Mouse (Mus musculus): Measurements from ENCODE around the gene Rep15. TPM values are rescaled to one million over a fixed set of nuclear protein-coding genes. Genes with fewer than 3 reads are reported as not detected.

The Rep15 gene
- polyA plus RNA-seq, 3 experiments from 2014 or later: 0.29 to 0.67 (median 0.34) TPM

DNA sequence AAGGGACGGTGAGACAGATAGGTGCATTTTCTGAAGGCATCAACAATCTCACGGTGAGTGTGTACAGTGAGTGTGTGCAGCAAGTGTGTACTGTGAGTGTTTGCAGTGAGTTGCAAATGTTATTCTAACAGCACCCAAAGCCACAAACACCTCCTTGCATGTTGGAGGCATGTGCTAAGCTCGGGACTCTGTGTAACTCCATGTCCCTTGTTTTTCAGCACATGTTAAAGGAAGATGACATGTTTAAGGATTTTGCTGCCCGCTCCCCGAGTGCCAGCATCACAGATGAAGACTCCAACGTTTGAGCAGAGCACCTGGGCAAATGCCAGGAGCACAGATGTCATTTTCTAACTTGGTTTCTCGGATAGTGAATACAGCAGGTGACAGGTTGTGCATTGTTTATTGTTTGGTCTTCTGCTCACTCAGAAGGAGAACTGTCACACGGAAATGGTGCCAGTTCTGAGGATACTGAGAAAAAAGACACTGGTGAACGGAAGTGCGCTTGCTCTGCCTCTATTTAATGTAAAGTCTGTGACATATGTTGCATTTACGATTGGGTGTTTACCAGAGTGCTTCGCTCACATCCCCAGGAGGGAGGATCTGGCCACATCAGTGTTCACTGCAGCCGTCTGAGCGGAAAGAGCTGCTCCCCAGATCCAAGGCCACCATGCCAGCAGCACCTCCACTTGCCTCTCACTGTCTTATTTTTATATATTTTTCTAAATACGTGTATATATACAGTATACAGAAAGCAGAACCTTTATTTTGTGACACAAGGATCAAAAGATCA, 2.1 kb upstream of the Rep15 start:
- ATAC-seq: no peak

DNA sequence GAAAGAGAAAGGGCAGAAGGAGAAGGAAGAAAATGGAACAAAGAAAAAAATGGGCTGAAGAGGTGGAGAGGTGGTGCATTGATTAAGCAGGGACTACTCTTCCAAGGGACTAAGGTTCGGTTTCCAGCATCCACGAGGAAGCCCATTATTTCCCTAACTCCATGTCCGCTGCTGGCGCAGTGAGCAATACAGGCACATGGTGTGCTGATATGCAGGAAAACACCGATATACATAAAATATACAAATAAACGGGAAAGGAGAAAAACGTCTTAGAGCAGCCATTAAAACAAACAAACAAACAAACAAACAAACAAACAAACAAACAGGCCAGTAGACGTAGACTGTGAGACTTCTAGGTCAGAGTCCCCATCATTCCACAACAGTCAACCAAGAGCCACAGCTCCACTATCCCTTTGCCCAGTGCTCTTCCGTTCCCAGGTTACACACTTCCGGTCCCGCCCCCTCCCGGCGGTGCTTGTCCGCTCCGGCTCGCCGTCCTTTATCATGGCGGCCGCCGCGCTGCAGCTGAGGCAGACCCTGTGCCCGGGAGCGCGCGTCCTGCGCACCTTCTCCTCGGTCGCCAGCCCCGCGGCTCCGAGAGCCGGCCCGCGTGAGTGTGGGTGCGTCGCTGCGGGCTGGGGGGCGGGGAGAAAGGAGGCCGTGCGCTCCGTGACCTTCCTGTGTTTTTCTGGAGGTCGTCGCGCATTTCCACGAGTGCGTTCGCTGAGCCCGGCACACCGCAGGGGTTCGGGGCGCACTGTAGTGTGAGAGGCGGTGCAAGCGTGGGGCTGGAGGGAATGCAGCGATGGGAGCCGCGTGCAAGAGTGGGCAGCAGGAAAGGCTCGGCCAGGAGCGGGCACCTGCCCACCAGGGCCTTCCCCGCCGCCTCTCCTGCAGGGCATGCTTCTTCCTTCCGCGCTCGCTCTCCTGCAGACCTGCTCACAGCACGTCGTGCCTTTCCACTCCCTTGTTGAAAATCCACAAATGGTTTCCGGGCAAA, 10.2 kb downstream of the Rep15 start, which contains the start of gene Mrps35:
Gene Mrps35, plus strand, starts transcription at position 474 of the 1,000 bp plus-strand sequence.
- peak; percentile 97 for ATAC-seq

DNA sequence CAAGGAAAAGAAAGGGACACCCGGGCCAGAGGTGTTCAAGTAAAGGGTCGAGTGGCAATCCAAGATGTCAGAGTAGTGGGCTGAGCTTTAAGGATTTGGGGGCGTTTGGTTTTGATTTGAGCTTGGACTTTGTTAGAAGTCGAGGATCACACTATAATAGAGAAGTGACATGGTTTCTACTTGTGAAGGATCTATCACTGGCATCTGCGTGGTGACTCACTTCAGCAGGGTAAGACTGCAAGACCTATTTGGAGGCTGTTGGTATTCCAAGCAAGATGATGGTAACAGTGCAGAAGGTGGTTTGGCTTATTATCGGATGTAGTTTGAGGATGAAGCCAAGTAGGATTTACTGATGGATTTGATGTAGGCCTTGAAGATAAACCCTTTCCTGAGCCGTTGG, 11.2 kb downstream of the Rep15 start:
- no peak for ATAC-seq

DNA sequence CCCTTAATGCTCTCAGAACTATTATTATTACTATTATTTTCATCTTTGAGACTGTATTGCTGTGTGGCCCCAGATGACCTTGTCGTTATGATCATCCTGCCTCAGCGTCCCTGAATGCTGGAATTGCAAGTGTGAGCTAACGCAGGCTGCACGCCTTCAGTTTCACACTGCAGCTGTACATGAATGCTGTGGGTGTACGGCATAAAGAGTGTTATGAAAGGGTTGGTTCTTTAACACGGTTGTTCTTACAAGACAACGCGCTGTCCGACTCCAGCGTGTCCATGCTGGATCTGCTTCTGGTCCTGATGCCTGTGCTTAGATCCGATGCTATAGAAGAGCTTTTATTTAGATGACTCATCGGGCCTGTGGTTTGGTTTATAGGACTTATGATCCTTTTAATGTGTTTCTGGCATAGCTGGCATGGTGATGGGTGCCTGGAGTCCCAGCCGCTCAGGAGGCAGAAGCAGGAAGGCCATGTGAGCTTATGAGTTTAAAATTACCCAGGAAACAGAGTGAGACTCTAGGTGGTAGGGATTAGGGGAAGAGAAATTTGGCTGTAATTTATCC, 16.9 kb downstream of the Rep15 start:
- no peak for ATAC-seq

GRCm38 (mm10) chr6:147051666-147052065, 19.3 kb downstream of the Rep15 start:
- ATAC-seq: no peak

DNA sequence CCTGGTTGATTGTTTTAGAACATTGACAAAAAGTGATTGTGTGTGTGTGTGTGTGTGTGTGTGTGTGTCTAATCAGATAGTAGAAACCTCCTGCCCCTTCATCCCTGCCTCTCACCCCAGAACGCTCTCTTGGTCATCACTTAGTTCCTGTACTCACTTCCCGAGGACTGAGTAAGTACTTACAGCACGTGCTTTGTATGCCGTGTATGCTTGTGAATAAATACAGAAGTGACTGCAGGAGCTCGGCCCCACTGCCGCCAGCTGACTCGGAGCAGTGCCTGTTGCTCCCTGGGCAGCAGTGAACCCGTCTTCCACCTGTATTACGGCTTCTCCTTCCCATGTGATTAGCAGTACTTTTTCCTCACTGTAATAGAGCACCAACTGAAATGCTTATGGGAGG, 20.1 kb downstream of the Rep15 start:
- ATAC-seq: no peak

DNA sequence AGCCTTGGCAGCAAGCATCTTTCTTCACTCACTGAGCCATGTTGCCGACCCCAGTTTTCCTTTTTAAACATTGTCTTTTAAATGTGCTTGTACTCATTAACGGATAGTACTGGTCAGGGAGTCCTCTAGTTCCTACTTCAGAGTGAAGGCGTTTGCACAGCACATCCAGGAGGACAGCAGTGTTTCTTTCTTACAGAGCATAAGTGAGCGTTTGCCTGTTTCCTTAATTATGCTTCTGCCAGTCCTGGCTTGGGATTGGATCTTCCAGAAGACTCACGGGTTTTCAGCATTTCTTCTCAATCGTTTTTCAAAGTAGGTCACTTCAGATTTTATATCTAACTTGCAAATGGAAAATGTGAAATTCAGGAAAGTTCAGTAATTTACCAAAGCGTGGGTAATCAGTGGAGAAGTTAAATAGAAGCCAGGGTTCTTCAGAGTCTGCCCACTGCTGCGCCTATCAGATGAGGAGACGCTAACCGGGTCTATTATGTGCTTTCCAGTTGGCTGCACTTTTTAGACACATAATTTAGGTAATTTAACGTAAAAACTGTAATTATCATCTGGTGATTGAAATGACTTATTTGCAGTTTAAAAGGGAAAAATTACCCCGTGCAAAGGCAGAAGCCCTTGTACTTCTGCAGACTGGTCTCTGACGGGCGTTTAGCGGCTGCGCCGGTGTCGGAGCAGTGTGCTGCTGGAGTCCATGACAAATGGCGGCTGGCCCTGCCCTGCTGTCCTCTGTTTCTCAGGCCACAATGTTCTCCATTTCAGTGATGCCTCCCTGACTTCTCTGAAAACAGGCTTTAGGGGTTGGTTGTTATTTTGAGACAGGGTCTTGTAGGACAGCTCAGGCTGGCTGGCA, 21.6 kb downstream of the Rep15 start:
- no peak for ATAC-seq

GRCm38 (mm10) chr6:147055374-147055977, 23.1 kb downstream of the Rep15 start:
- ATAC-seq: no peak

GRCm38 (mm10) chr6:147059326-147059725, 26.9 kb downstream of the Rep15 start:
- ATAC-seq: no peak

- no peak for ATAC-seq
Observed at GRCm38 (mm10) chr6:147061630-147062029, 29.2 kb downstream of the Rep15 start.

DNA sequence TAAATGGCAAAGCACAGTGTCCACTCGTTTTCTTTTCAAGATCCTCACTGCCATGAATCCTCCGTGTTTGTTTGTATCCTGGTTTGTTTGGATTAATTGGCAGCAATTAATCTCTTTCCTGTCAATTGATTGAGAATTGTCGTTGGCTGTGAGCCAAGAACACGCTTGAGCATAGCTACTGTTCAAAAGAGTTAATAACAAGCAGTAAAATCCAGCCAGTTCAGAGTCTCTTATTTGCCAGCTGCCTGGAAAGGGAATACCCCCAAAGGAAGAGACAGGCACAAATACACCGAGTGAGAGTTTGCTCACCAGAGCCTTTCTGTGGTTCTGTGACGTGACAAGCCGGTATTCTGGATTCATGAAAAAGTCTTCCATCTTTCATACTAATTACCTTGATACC, 29.6 kb downstream of the Rep15 start:
- no peak for ATAC-seq

DNA sequence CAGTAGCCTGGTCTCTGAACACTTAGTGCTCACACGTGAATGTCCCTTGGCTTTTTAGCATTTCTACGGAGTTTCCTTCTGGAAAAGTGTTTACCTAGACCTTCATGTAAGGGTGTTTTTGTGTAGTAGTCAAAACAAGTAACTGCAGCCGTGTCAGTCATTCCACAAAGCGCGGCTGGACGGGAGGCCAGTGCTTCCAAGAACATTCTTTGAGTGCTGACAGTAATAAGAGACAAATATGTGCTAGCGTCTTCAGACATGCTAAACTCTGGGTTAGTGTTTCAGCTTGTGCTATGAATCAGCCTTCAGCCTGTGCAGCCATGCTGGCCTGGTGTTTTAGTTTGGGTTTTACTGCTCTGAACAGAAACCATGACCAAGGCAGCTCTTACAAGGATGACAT, 30.3 kb downstream of the Rep15 start:
- ATAC-seq: no peak

DNA sequence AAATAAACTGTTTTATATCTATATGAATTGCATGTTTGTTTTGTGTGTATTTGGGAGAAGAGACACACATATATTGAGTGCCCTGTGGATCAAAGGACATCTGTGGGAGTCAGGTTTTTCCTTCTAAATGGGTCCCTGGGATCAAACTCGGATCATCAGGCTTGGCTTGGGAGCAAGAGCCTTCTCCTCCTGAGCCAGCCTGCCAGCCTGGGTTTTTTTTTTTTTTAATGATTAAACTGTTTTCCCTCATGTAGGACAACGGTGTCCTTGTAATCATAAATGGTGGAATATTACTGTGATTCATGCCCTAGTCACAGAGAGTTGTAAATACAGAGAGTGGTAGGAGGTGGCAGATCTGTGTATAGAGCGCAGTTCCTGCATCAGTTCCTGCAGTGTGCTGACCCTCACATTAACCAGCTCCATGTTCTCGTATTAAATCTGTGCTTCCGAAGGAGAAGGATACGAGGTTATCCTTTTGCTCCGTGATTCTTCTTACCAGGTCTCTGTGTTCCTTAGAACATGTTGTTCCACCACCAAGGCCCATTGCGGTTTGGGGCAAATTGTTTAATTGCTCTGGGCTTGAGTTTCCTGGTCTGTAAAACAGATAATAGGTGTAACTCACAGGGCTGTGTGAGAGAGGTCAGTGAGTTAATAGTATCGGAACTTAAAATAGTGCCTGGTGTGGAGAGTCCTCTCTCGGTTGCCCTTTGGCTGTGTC, 32.0 kb downstream of the Rep15 start:
- no peak for ATAC-seq

DNA sequence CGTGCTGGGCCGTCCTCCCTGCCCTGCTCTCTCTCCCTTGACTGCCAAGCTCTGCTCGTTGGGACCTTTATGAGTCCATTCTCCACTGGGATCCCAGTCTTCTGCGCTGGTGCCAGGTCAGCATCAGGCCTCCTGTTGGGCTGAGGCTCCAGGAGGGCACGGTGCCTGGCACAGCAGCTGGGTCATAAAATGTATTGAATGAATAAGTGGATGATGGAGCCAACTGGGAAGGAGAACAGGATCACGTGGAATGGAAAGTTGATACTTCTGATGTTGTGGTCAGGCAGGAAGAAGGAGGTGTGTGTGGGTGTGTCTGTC, 32.5 kb downstream of the Rep15 start:
- ATAC-seq: no peak

GRCm38 (mm10) chr6:147075808-147076387, 43.5 kb downstream of the Rep15 start:
- no peak for ATAC-seq

GRCm38 (mm10) chr6:147076878-147077277, 44.5 kb downstream of the Rep15 start:
- ATAC-seq: no peak

- ATAC-seq: no peak
Observed at GRCm38 (mm10) chr6:147079919-147080318, 47.5 kb downstream of the Rep15 start.

Data from inflammation-experienced regulatory T-cells, adult 6 months (primary cell).